23 mouse cellular contexts compared by ENCODE assay signal in the genomic region with DNA sequence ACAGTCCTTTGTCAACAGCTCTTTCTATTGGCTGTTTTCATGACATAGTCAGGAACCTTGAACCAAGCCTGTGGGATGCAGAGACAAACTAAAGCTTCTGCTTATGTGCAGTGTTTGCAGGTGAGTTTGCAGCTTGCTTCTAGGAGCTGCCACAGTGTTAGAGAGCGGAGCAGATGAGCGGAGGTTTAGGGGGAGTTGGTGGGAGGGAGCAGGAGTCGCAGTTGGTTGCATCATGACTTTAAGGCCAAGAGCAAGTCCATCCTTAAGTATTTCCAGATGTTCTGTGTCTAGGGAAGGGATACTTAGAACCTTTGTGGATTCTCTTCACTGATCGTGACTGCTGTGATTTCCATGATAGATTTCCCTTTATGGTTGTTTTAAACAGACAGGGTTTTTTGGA. TPM values are rescaled to one million over a fixed set of nuclear protein-coding genes. Genes with fewer than 3 reads are reported as not detected.
A peak's percentile ranks its signal among the peaks of the same experiment; 100 is the strongest.
DNase-seq lines count a peak whose midpoint lies in the region; ATAC-seq lines count a peak whose summit lies in the region.
"Had no signal": no experiment of that assay in that cellular context is flagged by ENCODE, and none has a peak within 500 bp of the region (broad histone marks: within the 10 kb centered on the region; RNA-seq: fewer than 3 reads in every experiment).

No protein-coding gene starts in this region.

- H3K36me3 ChIP-seq in hindbrain, embryonic 15.5 days: no peaks in the 10 kb centered on the region
- H3K36me3 ChIP-seq in hindbrain, embryonic 11.5 days (ENCODE audit: control insufficient read depth, insufficient read depth, low read length): no peaks in the 10 kb centered on the region
- H3K36me3 ChIP-seq in embryonic facial prominence, embryonic 10.5 days (replicated peaks): peaks cover 22% of the 10 kb centered on the region
- no peaks in the 10 kb centered on the region for H3K36me3 ChIP-seq in intestine, embryonic 15.5 days
- H3K36me3 ChIP-seq in stomach, embryonic 16.5 days (ENCODE audit: control insufficient read depth, insufficient read depth, low read length): no peaks in the 10 kb centered on the region
- H3K36me3 ChIP-seq: forebrain, embryonic 15.5 days; heart, embryonic 15.5 days; neural tube, embryonic 15.5 days had no signal

- 85% methylated on average over 4 of the region's 4 CpGs for WGBS in hindbrain, embryonic 15.5 days
- WGBS in hindbrain, embryonic 11.5 days: 80% methylated on average over 4 of the region's 4 CpGs
- WGBS in embryonic facial prominence, embryonic 10.5 days: 46% methylated on average over 4 of the region's 4 CpGs
- WGBS in intestine, embryonic 15.5 days: 43% methylated on average over 4 of the region's 4 CpGs
- WGBS in stomach, embryonic 16.5 days: 63% methylated on average over 4 of the region's 4 CpGs

- H3K27ac ChIP-seq in hindbrain, embryonic 15.5 days (replicated peaks): no peak overlapping the region
- H3K27ac ChIP-seq in hindbrain, embryonic 11.5 days (ENCODE audit: low read depth, low read length): no peak overlapping the region
- H3K27ac ChIP-seq in embryonic facial prominence, embryonic 10.5 days (replicated peaks): peak overlapping the region; percentile 19; the same call in 1 of the 2 replicates
- 0 out of 2 replicates have a peak overlapping the region, but pooled peaks have one; percentile 22 for H3K27ac ChIP-seq in intestine, embryonic 15.5 days
- no peak overlapping the region for H3K27ac ChIP-seq in stomach, embryonic 16.5 days (ENCODE audit: low read length)
- H3K27ac ChIP-seq: embryonic facial prominence, embryonic 12.5 days; forebrain, embryonic 15.5 days; heart, embryonic 15.5 days; hindbrain, embryonic 14.5 days; liver, embryonic 12.5 days; neural tube, embryonic 15.5 days had no signal

- no peaks in the 10 kb centered on the region for H3K27me3 ChIP-seq in hindbrain, embryonic 15.5 days
- H3K27me3 ChIP-seq in hindbrain, embryonic 11.5 days (ENCODE audit: control insufficient read depth, insufficient read depth, low read length): no peaks in the 10 kb centered on the region; the same call in 1 of the 2 replicates
- H3K27me3 ChIP-seq in embryonic facial prominence, embryonic 10.5 days (replicated peaks; ENCODE audit: low read depth, poor library complexity, severe bottlenecking): no peaks in the 10 kb centered on the region
- no peaks in the 10 kb centered on the region for H3K27me3 ChIP-seq in intestine, embryonic 15.5 days (replicated peaks)
- H3K27me3 ChIP-seq in stomach, embryonic 16.5 days (ENCODE audit: control insufficient read depth, insufficient read depth, low read length): no peaks in the 10 kb centered on the region
- H3K27me3 ChIP-seq: embryonic facial prominence, embryonic 12.5 days; forebrain, embryonic 15.5 days; heart, embryonic 15.5 days; liver, embryonic 12.5 days; neural tube, embryonic 15.5 days had no signal

- no peak overlapping the region for H3K4me3 ChIP-seq in hindbrain, embryonic 15.5 days
- H3K4me3 ChIP-seq in hindbrain, embryonic 11.5 days (ENCODE audit: low read depth, low read length): no peak overlapping the region
- H3K4me3 ChIP-seq in embryonic facial prominence, embryonic 10.5 days: no peak overlapping the region
- H3K4me3 ChIP-seq in intestine, embryonic 15.5 days (replicated peaks): no peak overlapping the region
- H3K4me3 ChIP-seq in stomach, embryonic 16.5 days (replicated peaks; ENCODE audit: low read length): no peak overlapping the region
- H3K4me3 ChIP-seq: embryonic facial prominence, embryonic 12.5 days; forebrain, embryonic 15.5 days; heart, embryonic 15.5 days; liver, embryonic 12.5 days; neural tube, embryonic 15.5 days had no signal

- no peaks in the 10 kb centered on the region for H3K9me3 ChIP-seq in hindbrain, embryonic 15.5 days
- H3K9me3 ChIP-seq in hindbrain, embryonic 11.5 days (ENCODE audit: control insufficient read depth, low read length): no peaks in the 10 kb centered on the region
- no peaks in the 10 kb centered on the region for H3K9me3 ChIP-seq in embryonic facial prominence, embryonic 10.5 days
- H3K9me3 ChIP-seq in intestine, embryonic 15.5 days: no peaks in the 10 kb centered on the region
- H3K9me3 ChIP-seq in stomach, embryonic 16.5 days (replicated peaks; ENCODE audit: control insufficient read depth, low read length): no peaks in the 10 kb centered on the region
- H3K9me3 ChIP-seq: embryonic facial prominence, embryonic 12.5 days; forebrain, embryonic 15.5 days; heart, embryonic 15.5 days; liver, embryonic 12.5 days; neural tube, embryonic 15.5 days had no signal

- ATAC-seq in hindbrain, embryonic 15.5 days (ENCODE audit: low FRiP score, low read depth): no peak
- no peak for ATAC-seq in hindbrain, embryonic 11.5 days (ENCODE audit: low FRiP score)
- ATAC-seq in intestine, embryonic 15.5 days: no peak
- 0 out of 2 replicates have a peak, but pooled peaks have one; percentile 25 for ATAC-seq in stomach, embryonic 16.5 days (ENCODE audit: insufficient read depth, low FRiP score)
- ATAC-seq: forebrain, embryonic 15.5 days; liver, embryonic 12.5 days had no signal

- no peak for DNase-seq in hindbrain, embryonic 11.5 days (ENCODE audit: low spot score)
- DNase-seq in embryonic facial prominence, embryonic 10.5 days (ENCODE audit: low spot score): peak; percentile 33
- no peak for DNase-seq in adipocyte (ENCODE audit: low spot score)
- DNase-seq in retina, postnatal 1 day: no peak
- DNase-seq: adrenal gland, adult 8-10 months; cerebellum, adult 11-12 months; cerebellum, postnatal 25 days; gastrocnemius, postnatal 36 days; heart, postnatal 36 days; kidney, adult 11 months; kidney, postnatal 4 days; lung, adult 18-20 months; lung, postnatal 10 days had no signal

- H3K9ac ChIP-seq in hindbrain, embryonic 15.5 days: 0 out of 2 replicates have a peak overlapping the region, but pooled peaks have one; percentile 10
- no peak overlapping the region for H3K9ac ChIP-seq in hindbrain, embryonic 11.5 days (ENCODE audit: low read depth, low read length)
- no peak overlapping the region for H3K9ac ChIP-seq in intestine, embryonic 15.5 days
- H3K9ac ChIP-seq in stomach, embryonic 16.5 days (ENCODE audit: low read length): no peak overlapping the region
- H3K9ac ChIP-seq: embryonic facial prominence, embryonic 12.5 days; forebrain, embryonic 15.5 days; heart, embryonic 15.5 days; hindbrain, embryonic 14.5 days; liver, embryonic 12.5 days; neural tube, embryonic 15.5 days had no signal

- H3K4me2 ChIP-seq in hindbrain, embryonic 15.5 days: no peak overlapping the region
- H3K4me2 ChIP-seq in hindbrain, embryonic 11.5 days (replicated peaks; ENCODE audit: low read depth, low read length): no peak overlapping the region
- H3K4me2 ChIP-seq in intestine, embryonic 15.5 days (replicated peaks): no peak overlapping the region
- no peak overlapping the region for H3K4me2 ChIP-seq in stomach, embryonic 16.5 days (ENCODE audit: low read depth, low read length)
- H3K4me2 ChIP-seq: embryonic facial prominence, embryonic 12.5 days; forebrain, embryonic 15.5 days; heart, embryonic 15.5 days; hindbrain, embryonic 14.5 days; liver, embryonic 12.5 days; midbrain, embryonic 11.5 days; neural tube, embryonic 15.5 days had no signal

- 0 out of 2 replicates have a peak, but pooled peaks cover 2% of the 10 kb centered on the region for H3K4me1 ChIP-seq in hindbrain, embryonic 15.5 days (replicated peaks)
- 0 out of 2 replicates have a peak, but pooled peaks cover 2% of the 10 kb centered on the region for H3K4me1 ChIP-seq in hindbrain, embryonic 11.5 days (replicated peaks; ENCODE audit: control insufficient read depth, insufficient read depth, low read length)
- H3K4me1 ChIP-seq in embryonic facial prominence, embryonic 10.5 days: peaks cover 22% of the 10 kb centered on the region
- no peaks in the 10 kb centered on the region for H3K4me1 ChIP-seq in intestine, embryonic 15.5 days (replicated peaks)
- H3K4me1 ChIP-seq in stomach, embryonic 16.5 days (ENCODE audit: control insufficient read depth, insufficient read depth, low read length): no peaks in the 10 kb centered on the region
- H3K4me1 ChIP-seq: liver, embryonic 12.5 days had no signal

RNA-seq across cellular contexts. Expression of a gene that starts 29.6 kb away (rescaled TPM):
- 43.1 and 44.6 TPM in 2 replicates for polyA plus RNA-seq in hindbrain, embryonic 15.5 days (2015; fragmentation: Nextera tagmentation; extraction: Ambion mirVana)
- polyA plus RNA-seq in hindbrain, embryonic 11.5 days (2014; fragmentation: Nextera tagmentation; extraction: Ambion mirVana): 55.6 and 59.2 TPM in 2 replicates
- 82.8 and 88.2 TPM in 2 replicates for polyA plus RNA-seq in embryonic facial prominence, embryonic 10.5 days (2016; fragmentation: Nextera tagmentation; extraction: Ambion mirVana)
- polyA plus RNA-seq in intestine, embryonic 15.5 days (2015; fragmentation: Nextera tagmentation; extraction: Ambion mirVana): 71.4 and 72.2 TPM in 2 replicates
- 56.1 and 56.4 TPM in 2 replicates for polyA plus RNA-seq in stomach, embryonic 16.5 days (2015; fragmentation: Nextera tagmentation; extraction: Ambion mirVana)

RNA-seq across cellular contexts. Expression of a gene that starts 29.7 kb away (rescaled TPM):
- 53.1 and 53.6 TPM in 2 replicates for polyA plus RNA-seq in hindbrain, embryonic 15.5 days (2015; fragmentation: Nextera tagmentation; extraction: Ambion mirVana)
- polyA plus RNA-seq in hindbrain, embryonic 11.5 days (2014; fragmentation: Nextera tagmentation; extraction: Ambion mirVana): 51.9 and 56.8 TPM in 2 replicates
- polyA plus RNA-seq in embryonic facial prominence, embryonic 10.5 days (2016; fragmentation: Nextera tagmentation; extraction: Ambion mirVana): 52.9 and 55.0 TPM in 2 replicates
- 54.8 and 62.3 TPM in 2 replicates for polyA plus RNA-seq in intestine, embryonic 15.5 days (2015; fragmentation: Nextera tagmentation; extraction: Ambion mirVana)
- 46.6 and 46.9 TPM in 2 replicates for polyA plus RNA-seq in stomach, embryonic 16.5 days (2015; fragmentation: Nextera tagmentation; extraction: Ambion mirVana)

Comparison
In these comparisons a context has a peak if more than half of its experiments do, and no peak if none do; other contexts are left out.
1. H3K27ac ChIP-seq: peak in embryonic facial prominence, embryonic 10.5 days (single experiment) and intestine, embryonic 15.5 days (single experiment); none in hindbrain, embryonic 15.5 days (single experiment), hindbrain, embryonic 11.5 days (single experiment) and stomach, embryonic 16.5 days (single experiment).